Mouse (Mus musculus) frontal cortex, postnatal 10 days (tissue): Measurements from ENCODE around the gene S100a4.
A peak's percentile ranks its signal among the peaks of the same experiment; 100 is the strongest.

Source experiments
- DNase-seq, 2 experiments: peaks; one replicate each; pipeline ENCODE4 v3.0.0; 2022; ENCODE audit warnings: low spot score in 2 of 2, mixed read lengths in 1 of 2

The S100a4 gene

GRCm38 (mm10) chr3:90599401-90599800 lies 4.2 kb upstream of the S100a4 start:
- no peak for DNase-seq

GRCm38 (mm10) chr3:90600036-90600435 lies 3.5 kb upstream of the S100a4 start:
- no peak for DNase-seq

GRCm38 (mm10) chr3:90600458-90601195 lies 2.9 kb upstream of the S100a4 start:
- no peak for DNase-seq

- DNase-seq = no peak
Measured at GRCm38 (mm10) chr3:90601486-90602110, 2.0 kb upstream of the S100a4 start, which contains the start of gene Gm42674. TSS of gene Gm42674 (plus strand) at chr3:90601904.

- peak in 1 of 2 experiments; percentile 49 for DNase-seq
Measured at GRCm38 (mm10) chr3:90604416-90604815, 845 bp downstream of the S100a4 start.

GRCm38 (mm10) chr3:90605049-90605448 lies 1.5 kb downstream of the S100a4 start:
- DNase-seq = no peak

- no peak for DNase-seq
Measured at GRCm38 (mm10) chr3:90605736-90606135, 2.2 kb downstream of the S100a4 start.

GRCm38 (mm10) chr3:90606185-90606584 lies 2.6 kb downstream of the S100a4 start:
- DNase-seq = no peak

- no peak for DNase-seq
Measured at GRCm38 (mm10) chr3:90607361-90607760, 3.8 kb downstream of the S100a4 start.

GRCm38 (mm10) chr3:90608223-90608622 lies 4.7 kb downstream of the S100a4 start, which contains the start of gene S100a5:
TSS of gene S100a5 (plus strand) at chr3:90608523.
- no peak for DNase-seq

GRCm38 (mm10) chr3:90609102-90609501 lies 5.5 kb downstream of the S100a4 start:
- DNase-seq = no peak

GRCm38 (mm10) chr3:90611494-90611893 lies 7.9 kb downstream of the S100a4 start:
- no peak for DNase-seq

- DNase-seq = no peak
Measured at GRCm38 (mm10) chr3:90612061-90612460, 8.5 kb downstream of the S100a4 start.

- DNase-seq = peak; percentile 44 to 62
Measured at GRCm38 (mm10) chr3:90612728-90613291, 9.2 kb downstream of the S100a4 start, which contains the start of gene S100a6. TSS of gene S100a6 (plus strand) at chr3:90612882.

- DNase-seq = no peak
Measured at GRCm38 (mm10) chr3:90613461-90614147, 10.0 kb downstream of the S100a4 start.

- no peak for DNase-seq
Measured at GRCm38 (mm10) chr3:90614148-90614530, 10.6 kb downstream of the S100a4 start.

- no peak for DNase-seq
Measured at GRCm38 (mm10) chr3:90614611-90615251, 11.2 kb downstream of the S100a4 start.

- DNase-seq = peak; percentile 63 to 66
Measured at GRCm38 (mm10) chr3:90615415-90615814, 11.8 kb downstream of the S100a4 start.

- no peak for DNase-seq
Measured at GRCm38 (mm10) chr3:90615911-90616310, 12.3 kb downstream of the S100a4 start.

- DNase-seq = no peak
Measured at GRCm38 (mm10) chr3:90617586-90617985, 14.0 kb downstream of the S100a4 start.

GRCm38 (mm10) chr3:90621552-90621951 lies 18.0 kb downstream of the S100a4 start:
- no peak for DNase-seq
